Mouse (Mus musculus): ENCODE results near the gene C8a. TPM values are rescaled to one million over a fixed set of nuclear protein-coding genes. Genes with fewer than 3 reads are reported as not detected.

Gene C8a
- polyA plus RNA-seq, 1 experiment from 2014 or later, result 0.51 TPM

GRCm38 (mm10) chr4:104770331-104770730, 105.9 kb downstream of the C8a start:
- no peak overlapping the region for H3K27ac ChIP-seq (ENCODE audit: low read depth, low read length)
- H3K9ac ChIP-seq (ENCODE audit: low read depth, low read length), result no peak overlapping the region
- no peaks in the 10 kb centered on the region for H3K36me3 ChIP-seq (ENCODE audit: control insufficient read depth, insufficient read depth, low read length)
- H3K27me3 ChIP-seq (ENCODE audit: control insufficient read depth, insufficient read depth, low read length), result no peaks in the 10 kb centered on the region
- no peaks in the 10 kb centered on the region for H3K9me3 ChIP-seq (ENCODE audit: control insufficient read depth, low read length)
- H3K4me2 ChIP-seq (replicated peaks; ENCODE audit: low read depth, low read length), result no peak overlapping the region
- ATAC-seq (ENCODE audit: low FRiP score, low TSS enrichment), result no peak
- H3K4me1 ChIP-seq (ENCODE audit: control insufficient read depth, insufficient read depth, low read length), result no peaks in the 10 kb centered on the region
- H3K4me3 ChIP-seq (ENCODE audit: low read length), result no peak overlapping the region
- WGBS, result 72% methylated on average over 4 of the region's 4 CpGs

GRCm38 (mm10) chr4:104769602-104770001, 106.6 kb downstream of the C8a start:
- no peaks in the 10 kb centered on the region for H3K4me1 ChIP-seq (ENCODE audit: control insufficient read depth, insufficient read depth, low read length)
- H3K9ac ChIP-seq (ENCODE audit: low read depth, low read length), result no peak overlapping the region
- WGBS, result 87% methylated on average over 8 of the region's 8 CpGs
- no peak overlapping the region for H3K4me3 ChIP-seq (ENCODE audit: low read length)
- H3K27me3 ChIP-seq (ENCODE audit: control insufficient read depth, insufficient read depth, low read length), result no peaks in the 10 kb centered on the region
- no peak overlapping the region for H3K4me2 ChIP-seq (replicated peaks; ENCODE audit: low read depth, low read length)
- no peak overlapping the region for H3K27ac ChIP-seq (ENCODE audit: low read depth, low read length)
- H3K9me3 ChIP-seq (ENCODE audit: control insufficient read depth, low read length), result no peaks in the 10 kb centered on the region
- no peaks in the 10 kb centered on the region for H3K36me3 ChIP-seq (ENCODE audit: control insufficient read depth, insufficient read depth, low read length)
- no peak for ATAC-seq (ENCODE audit: low FRiP score, low TSS enrichment)

DNA sequence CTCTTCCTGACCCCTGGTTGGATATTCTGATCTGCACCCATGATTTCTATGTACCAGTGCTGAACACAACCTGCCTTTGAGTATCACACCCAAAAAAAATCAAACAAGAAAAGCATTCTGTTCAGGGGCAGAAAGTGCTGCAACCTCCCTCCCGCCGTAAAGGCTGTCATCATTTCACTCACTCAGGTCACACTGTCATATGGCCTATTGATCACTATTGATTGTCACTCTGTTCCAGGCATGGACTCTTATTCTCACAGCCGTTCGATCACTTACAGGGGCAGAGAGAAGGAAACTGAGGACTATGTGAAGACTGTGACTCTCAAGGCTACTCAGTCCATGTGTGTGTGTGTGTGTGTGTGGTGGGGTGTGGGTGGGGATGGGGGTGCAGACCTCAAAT, 108.0 kb downstream of the C8a start:
- H3K27ac ChIP-seq (ENCODE audit: low read depth, low read length), result no peak overlapping the region
- no peak for ATAC-seq (ENCODE audit: low FRiP score, low TSS enrichment)
- H3K4me1 ChIP-seq (ENCODE audit: control insufficient read depth, insufficient read depth, low read length), result no peaks in the 10 kb centered on the region
- no peak overlapping the region for H3K4me2 ChIP-seq (replicated peaks; ENCODE audit: low read depth, low read length)
- no peaks in the 10 kb centered on the region for H3K27me3 ChIP-seq (ENCODE audit: control insufficient read depth, insufficient read depth, low read length)
- H3K9ac ChIP-seq (ENCODE audit: low read depth, low read length), result no peak overlapping the region
- no peak overlapping the region for H3K4me3 ChIP-seq (ENCODE audit: low read length)
- no peaks in the 10 kb centered on the region for H3K36me3 ChIP-seq (ENCODE audit: control insufficient read depth, insufficient read depth, low read length)
- WGBS, result 84% methylated on average over 4 of the region's 4 CpGs
- H3K9me3 ChIP-seq (ENCODE audit: control insufficient read depth, low read length), result no peaks in the 10 kb centered on the region

DNA sequence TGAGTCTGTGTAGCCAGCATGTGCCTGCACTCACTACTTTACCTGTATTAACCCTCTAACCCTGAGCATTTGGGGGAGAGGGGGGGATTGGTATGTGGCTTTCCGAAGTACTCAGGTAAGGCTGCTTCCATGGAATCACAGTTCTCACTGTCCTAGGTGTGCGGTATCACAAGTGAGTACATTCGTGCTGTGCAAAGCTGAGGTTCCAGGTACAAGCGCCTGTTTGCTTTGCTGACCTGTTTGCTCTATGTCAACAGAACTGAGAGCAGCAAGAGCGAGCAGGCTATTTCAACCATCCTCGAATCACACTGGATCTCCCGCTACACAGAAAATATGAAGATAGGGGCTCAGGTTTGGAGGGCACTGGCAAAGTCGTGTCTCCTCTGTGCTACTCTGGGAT, 110.1 kb downstream of the C8a start, which contains the start of gene C8b:
Gene C8b, plus strand, starts transcription at position 253 of the 400 bp plus-strand sequence.
- Histone ChIP-seq H3K4me1 (ENCODE audit: control insufficient read depth, insufficient read depth, low read length) (no peaks in the 10 kb centered on the region), H3K36me3 (ENCODE audit: control insufficient read depth, insufficient read depth, low read length) (no peaks in the 10 kb centered on the region), H3K4me2 (replicated peaks; ENCODE audit: low read depth, low read length) (no peak within 1 kb of the TSS), H3K4me3 (ENCODE audit: low read length) (no peak within 1 kb of the TSS), H3K9ac (ENCODE audit: low read depth, low read length) (no peak within 1 kb of the TSS), H3K9me3 (ENCODE audit: control insufficient read depth, low read length) (no peaks in the 10 kb centered on the region), H3K27me3 (ENCODE audit: control insufficient read depth, insufficient read depth, low read length) (no peaks in the 10 kb centered on the region), H3K27ac (ENCODE audit: low read depth, low read length) (no peak within 1 kb of the TSS)
- no peak for ATAC-seq (ENCODE audit: low FRiP score, low TSS enrichment)
- WGBS, result 95% methylated on average over 8 of the region's 8 CpGs

Other genes starting within 250 kb of the C8a start
- gene C8b, start 110.1 kb downstream of the C8a start, polyA plus RNA-seq (2014; fragmentation: Nextera tagmentation; extraction: Ambion mirVana), result not detected in 2 replicates
- gene Gm17662, start 19.1 kb downstream of the C8a start, polyA plus RNA-seq (2014; fragmentation: Nextera tagmentation; extraction: Ambion mirVana), result not detected in 2 replicates
- gene Fyb2, start 37.1 kb upstream of the C8a start, polyA plus RNA-seq (2014; fragmentation: Nextera tagmentation; extraction: Ambion mirVana), result 0.66 and 0.79 TPM in 2 replicates
- 2.8 and 5.5 TPM in 2 replicates for gene Prkaa2, start 233.5 kb upstream of the C8a start, polyA plus RNA-seq (2014; fragmentation: Nextera tagmentation; extraction: Ambion mirVana)

Data from kidney, embryonic 14.5 days (tissue).